Mouse (Mus musculus) CH12.LX (cell line): ENCODE data around the gene Rock2. TPM values are rescaled to one million over a fixed set of nuclear protein-coding genes. Genes with fewer than 3 reads are reported as not detected.

Experiments
- DNase-seq: peaks from one replicate; pipeline ENCODE4 v3.0.0-alpha.2; 2013; ENCODE audit errors: extremely low read depth
- H3K27ac ChIP-seq: 2 replicates; pipeline ENCODE4 v1.5.1; 2012; ENCODE audit warnings: low read depth, mild to moderate bottlenecking, control low read depth, moderate library complexity; ENCODE audit not compliant: insufficient read depth
- H3K27me3 ChIP-seq: replicated peaks from 2 replicates; pipeline ENCODE3; 2012; ENCODE audit warnings: inconsistent platforms
- H3K36me3 ChIP-seq, 2 experiments: replicated peaks in 1 of 2; 2 replicates each; pipeline versions ENCODE3 to v1.6.1; 2012; ENCODE audit warnings: inconsistent platforms in 1 of 2, low read length in 1 of 2, mild to moderate bottlenecking in 1 of 2, mixed read lengths in 1 of 2, moderate library complexity in 1 of 2; ENCODE audit not compliant: control insufficient read depth in 1 of 2, insufficient read depth in 1 of 2
- H3K4me1 ChIP-seq, 2 experiments: 2 replicates each; pipeline ENCODE4 v1.6.1; 2012; ENCODE audit warnings: inconsistent platforms in 1 of 2, moderate library complexity in 1 of 2; ENCODE audit not compliant: insufficient read depth in 2 of 2, control insufficient read depth in 1 of 2
- H3K4me2 ChIP-seq: 2 replicates; pipeline ENCODE4 v1.6.1; 2012; ENCODE audit warnings: low read depth, mild to moderate bottlenecking, control low read depth; ENCODE audit not compliant: poor library complexity, insufficient read depth, severe bottlenecking
- H3K4me3 ChIP-seq, 3 experiments: fragments of 150-350 bp in 1 of 3; sonication (generic) in 1 of 3; replicated peaks in 1 of 3; 2 replicates each; pipeline versions ENCODE3 to v1.5.1; 2011 to 2012; ENCODE audit warnings: low read depth in 2 of 3, low read length in 2 of 3, mild to moderate bottlenecking in 2 of 3, moderate library complexity in 2 of 3, control low read depth in 1 of 3, improper control_type of control experiment in 1 of 3, inconsistent platforms in 1 of 3, mixed read lengths in 1 of 3; ENCODE audit not compliant: poor library complexity in 1 of 3
- H3K79me2 ChIP-seq: replicated peaks from 2 replicates; pipeline ENCODE4 v1.6.1; 2012; ENCODE audit warnings: mild to moderate bottlenecking, moderate library complexity; ENCODE audit not compliant: control insufficient read depth, poor library complexity, insufficient read depth, severe bottlenecking; ENCODE audit errors: extremely low read depth
- H3K9ac ChIP-seq: 2 replicates; pipeline ENCODE4 v1.6.1; 2012; ENCODE audit warnings: low read depth, mild to moderate bottlenecking, control low read depth, moderate library complexity; ENCODE audit not compliant: insufficient read depth
- H3K9me3 ChIP-seq: replicated peaks from 2 replicates; pipeline ENCODE3; 2012; ENCODE audit warnings: low read length, inconsistent platforms, mixed read lengths
- BHLHE40 ChIP-seq: IDR thresholded peaks from 2 replicates; pipeline ENCODE4 v1.6.1; 2011; ENCODE audit warnings: mild to moderate bottlenecking, low read depth, low read length, improper control_type of control experiment
- CTCF ChIP-seq, 2 experiments: IDR thresholded peaks in 1 of 2; conservative IDR thresholded peaks in 1 of 2; 2 replicates each; pipeline ENCODE4 v1.5.1; 2011 to 2012; ENCODE audit warnings: low read depth in 2 of 2, low read length in 2 of 2, improper control_type of control experiment in 1 of 2, inconsistent platforms in 1 of 2, mild to moderate bottlenecking in 1 of 2, moderate library complexity in 1 of 2
- EP300 ChIP-seq: IDR thresholded peaks from 2 replicates; pipeline ENCODE4 v1.6.1; 2011; ENCODE audit warnings: low read length, improper control_type of control experiment
- HCFC1 ChIP-seq: IDR thresholded peaks from 2 replicates; pipeline ENCODE4 v1.6.1; 2012; ENCODE audit warnings: low read depth, mild to moderate bottlenecking, inconsistent platforms, low read length, improper control_type of control experiment
- MAFK ChIP-seq: IDR thresholded peaks from 2 replicates; pipeline ENCODE4 v1.6.1; 2011; ENCODE audit warnings: low read length, improper control_type of control experiment; ENCODE audit not compliant: insufficient replicate concordance
- MAX ChIP-seq: IDR thresholded peaks from 2 replicates; pipeline ENCODE4 v1.6.1; 2011; ENCODE audit warnings: low read length, improper control_type of control experiment
- MAZ ChIP-seq: IDR thresholded peaks from 2 replicates; pipeline ENCODE4 v1.6.1; 2012; ENCODE audit warnings: low read depth, mild to moderate bottlenecking, inconsistent platforms, low read length, improper control_type of control experiment, moderate library complexity
- MXI1 ChIP-seq: IDR thresholded peaks from 2 replicates; pipeline ENCODE4 v1.6.1; 2011; ENCODE audit warnings: mild to moderate bottlenecking, low read depth, low read length, improper control_type of control experiment
- NELFE ChIP-seq: IDR thresholded peaks from 2 replicates; pipeline ENCODE4 v1.6.1; 2011; ENCODE audit warnings: low read depth, low read length, improper control_type of control experiment
- PAX5 ChIP-seq: IDR thresholded peaks from 2 replicates; pipeline ENCODE4 v1.6.1; 2012; ENCODE audit warnings: low read length, inconsistent platforms, mixed read lengths
- POLR2A ChIP-seq: IDR thresholded peaks from 2 replicates; pipeline ENCODE4 v1.6.1; 2011; ENCODE audit warnings: low read depth, mild to moderate bottlenecking, improper control_type of control experiment, low read length
- SMC3 ChIP-seq: IDR thresholded peaks from 2 replicates; pipeline ENCODE4 v1.6.1; 2011; ENCODE audit warnings: low read depth, low read length, improper control_type of control experiment
- TCF12 ChIP-seq: IDR thresholded peaks from 2 replicates; pipeline ENCODE4 v1.6.1; 2014; ENCODE audit warnings: low read depth, mild to moderate bottlenecking, inconsistent platforms, low read length, improper control_type of control experiment
- UBTF ChIP-seq: IDR thresholded peaks from 2 replicates; pipeline ENCODE4 v1.6.1; 2012; ENCODE audit warnings: low read depth, mild to moderate bottlenecking, inconsistent platforms, low read length, improper control_type of control experiment, moderate library complexity
- ZC3H11A ChIP-seq: IDR thresholded peaks from 2 replicates; pipeline ENCODE4 v1.6.1; 2012; ENCODE audit warnings: low read depth, mild to moderate bottlenecking, inconsistent platforms, low read length, improper control_type of control experiment
- ZKSCAN1 ChIP-seq: IDR thresholded peaks from 2 replicates; pipeline ENCODE4 v1.6.1; 2012; ENCODE audit warnings: low read depth, inconsistent platforms, low read length, improper control_type of control experiment, borderline replicate concordance
- dilution Hi-C: fragments of 300-500 bp; cut with MboI; formaldehyde crosslinking; loops from 2 replicates; pipeline ENCODE4 v1.14.3; 2020; ENCODE audit warnings: low sequenced_read_pairs; ENCODE audit not compliant: extremely low pct_unique_long_range_greater_than_20kb, extremely low pct_ligation_motif_present
- in situ Hi-C: fragments of 300-500 bp; cut with MboI; formaldehyde crosslinking; loops from 3 replicates; pipeline ENCODE4 v1.14.3; 2019; ENCODE audit warnings: low sequenced_read_pairs, low pct_ligation_motif_present, low pct_unique_long_range_greater_than_20kb, mixed read lengths
- polyA plus RNA-seq: library from polyadenylated mRNA; unstranded; fragments of >175 nt; gene quantifications from 2 replicates; pipeline ENCODE4 v1.2.1, GENCODE M21; 2012; ENCODE audit warnings: low read depth; ENCODE audit not compliant: insufficient read length
- total RNA-seq, 2 experiments: library from RNA; depleted of rRNA; stranded (reverse); fragments of 300-350 nt in 1 of 2; fragments of >200 nt in 1 of 2; gene quantifications; 2 replicates each; pipeline ENCODE4 v1.2.3; 2012 to 2014

The Rock2 gene
- total and polyA plus RNA-seq, 3 experiments: 39.1 to 49.9 (median 40.3) TPM

DNA sequence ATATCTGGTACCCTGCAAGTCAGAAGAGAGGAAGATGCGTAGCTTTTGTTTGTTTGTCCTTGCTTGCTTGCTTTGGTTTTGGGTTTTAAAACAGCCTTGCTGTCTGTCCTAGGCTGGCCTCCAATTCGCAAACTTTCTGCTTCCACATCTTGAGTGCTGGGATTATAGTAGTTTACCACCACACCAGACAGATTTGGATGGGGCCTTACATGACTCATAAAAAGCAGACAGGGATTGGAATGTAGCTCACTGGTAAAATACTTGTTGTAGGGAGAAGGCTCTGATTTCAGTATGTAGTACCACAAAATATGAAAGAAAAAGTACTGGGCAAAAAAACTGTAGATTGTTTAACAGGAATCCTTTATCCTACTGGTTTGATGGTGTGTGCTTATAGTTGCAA, 72.1 kb downstream of the Rock2 start:
- Histone ChIP-seq H3K79me2 (peaks cover 7% of the 10 kb centered on the region), H3K27ac (no peak overlapping the region), H3K4me2 (no peak overlapping the region), H3K36me3 (peaks cover 33 to 64% of the 10 kb centered on the region in 2 experiments), H3K9ac (no peak overlapping the region), H3K27me3 (no peaks in the 10 kb centered on the region), H3K4me3 (no peak overlapping the region), H3K9me3 (no peaks in the 10 kb centered on the region), H3K4me1 (peaks cover 0 to 37% of the 10 kb centered on the region in 2 experiments; a peak in 2 of 4 replicates)
- TF ChIP-seq NELFE (no peak), MXI1 (no peak), POLR2A (no peak), UBTF (no peak), ZC3H11A (no peak), HCFC1 (no peak), MAX (no peak), ZKSCAN1 (no peak), PAX5 (no peak), BHLHE40 (no peak), MAFK (no peak), MAZ (no peak), TCF12 (no peak)
- in situ Hi-C loops (no loop called here), dilution Hi-C loops (no loop called here)
- DNase-seq: no peak

DNA sequence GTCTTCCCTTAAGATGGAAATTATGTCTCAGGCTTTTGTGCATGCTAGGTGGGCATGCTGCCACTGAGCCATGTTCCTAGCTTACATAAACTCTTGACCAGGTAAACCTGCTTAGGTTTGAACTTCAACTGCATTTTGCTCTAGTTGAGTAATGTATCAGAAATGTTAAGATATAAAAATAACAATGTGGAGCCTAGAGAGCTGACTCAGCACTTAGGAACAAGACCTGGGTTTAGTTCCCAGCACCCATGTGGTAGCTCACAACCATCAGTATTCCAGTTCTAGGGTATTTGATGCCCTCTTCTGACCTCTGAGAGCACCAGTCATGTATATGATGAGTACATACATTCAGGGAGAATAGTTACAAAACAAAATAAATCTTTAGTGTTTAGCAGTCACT, 82.4 kb downstream of the Rock2 start:
- H3K4me1 ChIP-seq: peaks cover 0 to 25% of the 10 kb centered on the region in 2 experiments; a peak in 2 of 4 replicates
- no peak for DNase-seq
- no peaks in the 10 kb centered on the region for H3K27me3 ChIP-seq
- dilution Hi-C loops: no loop called here
- H3K4me2 ChIP-seq: no peak overlapping the region
- no peak overlapping the region for H3K9ac ChIP-seq
- peaks cover 74 to 93% of the 10 kb centered on the region in 2 experiments for H3K36me3 ChIP-seq
- in situ Hi-C loops: no loop called here
- no peak overlapping the region for H3K27ac ChIP-seq
- H3K4me3 ChIP-seq: no peak overlapping the region
- H3K9me3 ChIP-seq: no peaks in the 10 kb centered on the region
- peaks cover 4% of the 10 kb centered on the region; the same call in 1 of the 2 replicates for H3K79me2 ChIP-seq
- TF ChIP-seq SMC3 (no peak), ZKSCAN1 (no peak), CTCF (conservative IDR thresholded peaks at IDR 0.05 in 1 of 2, IDR thresholded peaks at IDR 0.05 in 1 of 2; ENCODE audit: low read depth in 2 of 2, low read length in 2 of 2) (no peak), EP300 (no peak), MAFK (peak; percentile 86)
- TF ChIP-seq, all 38 proteins: peak for 1
